Mouse (Mus musculus) c-Kit-positive CD71-negative TER-119-negative erythroid progenitor cells, embryonic 14.5 days (primary cell): ENCODE measurements around the gene Gabpb1.
A peak's percentile ranks its signal among the peaks of the same experiment; 100 is the strongest.

Experiments used
- DNase-seq: peaks from one replicate; pipeline ENCODE4 v3.0.0-alpha.2; 2013; ENCODE audit warnings: low read depth

Gabpb1 gene

GRCm38 (mm10) chr2:126593831-126594610 lies 82.1 kb downstream of the Gabpb1 start:
- DNase-seq, result peak; percentile 77

GRCm38 (mm10) chr2:126591304-126591703 lies 84.8 kb downstream of the Gabpb1 start:
- DNase-seq, result no peak

GRCm38 (mm10) chr2:126587468-126587867 lies 88.7 kb downstream of the Gabpb1 start:
- DNase-seq, result no peak

GRCm38 (mm10) chr2:126584621-126585369 lies 91.3 kb downstream of the Gabpb1 start:
- no peak for DNase-seq

- DNase-seq, result no peak
Observed at GRCm38 (mm10) chr2:126583960-126584359, 92.2 kb downstream of the Gabpb1 start.

- DNase-seq, result no peak
Observed at GRCm38 (mm10) chr2:126579282-126579681, 96.9 kb downstream of the Gabpb1 start.
